Mouse (Mus musculus): Measurements from ENCODE around the gene BC052040. TPM values are rescaled to one million over a fixed set of nuclear protein-coding genes. Genes with fewer than 3 reads are reported as not detected.

Gene BC052040
- polyA plus RNA-seq, 1 experiment from 2014 or later = 11.5 TPM

GRCm38 (mm10) chr2:115724216-115724615 is 142.7 kb downstream of the BC052040 start:
- whole genome bisulfite sequencing = 67% methylated on average over 6 of the region's 6 CpGs

GRCm38 (mm10) chr2:115724726-115725125 is 143.2 kb downstream of the BC052040 start:
- no peak overlapping the region for H3K4me2 ChIP-seq
- peaks cover 6% of the 10 kb centered on the region; the same call in 1 of the 2 replicates for H3K36me3 ChIP-seq
- ATAC-seq (ENCODE audit: borderline replicate concordance, extremely low read depth, low FRiP score, low TSS enrichment) = no peak
- 71% methylated on average over 6 of the region's 6 CpGs for whole genome bisulfite sequencing
- no peak overlapping the region for H3K27ac ChIP-seq
- H3K9ac ChIP-seq = no peak overlapping the region
- peaks cover 7% of the 10 kb centered on the region; the same call in 1 of the 2 replicates for H3K4me1 ChIP-seq
- H3K9me3 ChIP-seq = peaks cover 3% of the 10 kb centered on the region; the same call in 1 of the 2 replicates
- no peak overlapping the region for H3K4me3 ChIP-seq
- H3K27me3 ChIP-seq = no peaks in the 10 kb centered on the region

More at GRCm38 (mm10) chr2:115724216-115724615, 142.7 kb downstream of the BC052040 start:
- Histone ChIP-seq H3K4me2 (no peak overlapping the region), H3K4me3 (no peak overlapping the region), H3K9me3 (peaks cover 3% of the 10 kb centered on the region; the same call in 1 of the 2 replicates), H3K36me3 (peaks cover 6% of the 10 kb centered on the region; the same call in 1 of the 2 replicates), H3K4me1 (peaks cover 7% of the 10 kb centered on the region; the same call in 1 of the 2 replicates), H3K27me3 (no peaks in the 10 kb centered on the region), H3K9ac (no peak overlapping the region), H3K27ac (no peak overlapping the region)
- no peak for ATAC-seq (ENCODE audit: borderline replicate concordance, extremely low read depth, low FRiP score, low TSS enrichment)

GRCm38 (mm10) chr2:115725503-115725902 is 144.0 kb downstream of the BC052040 start:
- no peak overlapping the region for H3K27ac ChIP-seq
- ATAC-seq (ENCODE audit: borderline replicate concordance, extremely low read depth, low FRiP score, low TSS enrichment) = no peak
- 73% methylated on average over 6 of the region's 6 CpGs for whole genome bisulfite sequencing
- peaks cover 7% of the 10 kb centered on the region; the same call in 1 of the 2 replicates for H3K4me1 ChIP-seq
- 0 out of 2 replicates have a peak, but pooled peaks cover under 1% of the 10 kb centered on the region for H3K9me3 ChIP-seq
- H3K9ac ChIP-seq = no peak overlapping the region
- H3K4me3 ChIP-seq = no peak overlapping the region
- peaks cover 4% of the 10 kb centered on the region; the same call in 1 of the 2 replicates for H3K36me3 ChIP-seq
- no peaks in the 10 kb centered on the region for H3K27me3 ChIP-seq
- H3K4me2 ChIP-seq = no peak overlapping the region

- no peak overlapping the region for H3K27ac ChIP-seq
- no peak for ATAC-seq (ENCODE audit: borderline replicate concordance, extremely low read depth, low FRiP score, low TSS enrichment)
- 49% methylated on average over 6 of the region's 6 CpGs for WGBS
- no peak overlapping the region for H3K4me3 ChIP-seq
- H3K9me3 ChIP-seq = no peaks in the 10 kb centered on the region
- no peaks in the 10 kb centered on the region for H3K36me3 ChIP-seq
- H3K4me1 ChIP-seq = peaks cover 7% of the 10 kb centered on the region; the same call in 1 of the 2 replicates
- H3K9ac ChIP-seq = no peak overlapping the region
- no peak overlapping the region for H3K4me2 ChIP-seq
- H3K27me3 ChIP-seq = no peaks in the 10 kb centered on the region
Observed at GRCm38 (mm10) chr2:115725926-115726325, 144.4 kb downstream of the BC052040 start.

GRCm38 (mm10) chr2:115726806-115727205 is 145.3 kb downstream of the BC052040 start:
- WGBS = 77% methylated on average over 5 of the region's 5 CpGs

GRCm38 (mm10) chr2:115728627-115729026 is 147.1 kb downstream of the BC052040 start:
- Histone ChIP-seq H3K9ac (no peak overlapping the region), H3K9me3 (no peaks in the 10 kb centered on the region), H3K27ac (no peak overlapping the region), H3K4me2 (no peak overlapping the region), H3K4me3 (no peak overlapping the region), H3K27me3 (no peaks in the 10 kb centered on the region), H3K36me3 (no peaks in the 10 kb centered on the region), H3K4me1 (peaks cover 7% of the 10 kb centered on the region; the same call in 1 of the 2 replicates)
- 76% methylated on average over 6 of the region's 6 CpGs for WGBS
- ATAC-seq (ENCODE audit: borderline replicate concordance, extremely low read depth, low FRiP score, low TSS enrichment) = no peak

More at GRCm38 (mm10) chr2:115726806-115727205, 145.3 kb downstream of the BC052040 start:
- H3K4me3 ChIP-seq = no peak overlapping the region
- H3K36me3 ChIP-seq = no peaks in the 10 kb centered on the region
- H3K27me3 ChIP-seq = no peaks in the 10 kb centered on the region
- no peaks in the 10 kb centered on the region for H3K9me3 ChIP-seq
- H3K4me2 ChIP-seq = no peak overlapping the region
- no peak for ATAC-seq (ENCODE audit: borderline replicate concordance, extremely low read depth, low FRiP score, low TSS enrichment)
- H3K27ac ChIP-seq = no peak overlapping the region
- H3K9ac ChIP-seq = no peak overlapping the region
- peaks cover 7% of the 10 kb centered on the region; the same call in 1 of the 2 replicates for H3K4me1 ChIP-seq

GRCm38 (mm10) chr2:115730502-115730901 is 149.0 kb downstream of the BC052040 start:
- no peaks in the 10 kb centered on the region for H3K36me3 ChIP-seq
- no peaks in the 10 kb centered on the region for H3K4me1 ChIP-seq
- no peaks in the 10 kb centered on the region for H3K27me3 ChIP-seq
- 50% methylated on average over 6 of the region's 6 CpGs for WGBS
- no peak overlapping the region for H3K27ac ChIP-seq
- no peak overlapping the region for H3K9ac ChIP-seq
- H3K9me3 ChIP-seq = no peaks in the 10 kb centered on the region
- no peak overlapping the region for H3K4me3 ChIP-seq
- no peak overlapping the region for H3K4me2 ChIP-seq
- ATAC-seq (ENCODE audit: borderline replicate concordance, extremely low read depth, low FRiP score, low TSS enrichment) = no peak

- H3K27me3 ChIP-seq = no peaks in the 10 kb centered on the region
- H3K4me1 ChIP-seq = no peaks in the 10 kb centered on the region
- no peaks in the 10 kb centered on the region for H3K9me3 ChIP-seq
- no peak for ATAC-seq (ENCODE audit: borderline replicate concordance, extremely low read depth, low FRiP score, low TSS enrichment)
- H3K36me3 ChIP-seq = no peaks in the 10 kb centered on the region
- H3K4me3 ChIP-seq = no peak overlapping the region
- no peak overlapping the region for H3K4me2 ChIP-seq
- H3K27ac ChIP-seq = no peak overlapping the region
- no peak overlapping the region for H3K9ac ChIP-seq
- 48% methylated on average over 3 of the region's 3 CpGs for WGBS
Observed at GRCm38 (mm10) chr2:115731171-115731570, 149.7 kb downstream of the BC052040 start.

GRCm38 (mm10) chr2:115732572-115732971 is 151.1 kb downstream of the BC052040 start:
- H3K4me3 ChIP-seq = no peak overlapping the region
- H3K27ac ChIP-seq = no peak overlapping the region
- ATAC-seq (ENCODE audit: borderline replicate concordance, extremely low read depth, low FRiP score, low TSS enrichment) = no peak
- H3K4me1 ChIP-seq = no peaks in the 10 kb centered on the region
- no peak overlapping the region for H3K9ac ChIP-seq
- no peaks in the 10 kb centered on the region for H3K9me3 ChIP-seq
- no peaks in the 10 kb centered on the region for H3K27me3 ChIP-seq
- H3K4me2 ChIP-seq = no peak overlapping the region
- 76% methylated on average over 4 of the region's 4 CpGs for WGBS
- H3K36me3 ChIP-seq = no peaks in the 10 kb centered on the region

- no peaks in the 10 kb centered on the region for H3K4me1 ChIP-seq
- no peaks in the 10 kb centered on the region for H3K9me3 ChIP-seq
- 78% methylated on average over 8 of the region's 8 CpGs for WGBS
- H3K27me3 ChIP-seq = no peaks in the 10 kb centered on the region
- H3K4me3 ChIP-seq = no peak overlapping the region
- ATAC-seq (ENCODE audit: borderline replicate concordance, extremely low read depth, low FRiP score, low TSS enrichment) = no peak
- no peak overlapping the region for H3K9ac ChIP-seq
- no peak overlapping the region for H3K4me2 ChIP-seq
- H3K36me3 ChIP-seq = no peaks in the 10 kb centered on the region
- H3K27ac ChIP-seq = no peak overlapping the region
Observed at GRCm38 (mm10) chr2:115733017-115733692, 151.6 kb downstream of the BC052040 start.

GRCm38 (mm10) chr2:115734850-115735249 is 153.3 kb downstream of the BC052040 start:
- H3K9me3 ChIP-seq = no peaks in the 10 kb centered on the region
- no peaks in the 10 kb centered on the region for H3K36me3 ChIP-seq
- no peaks in the 10 kb centered on the region for H3K4me1 ChIP-seq
- H3K27ac ChIP-seq = no peak overlapping the region
- H3K9ac ChIP-seq = no peak overlapping the region
- WGBS = 87% methylated on average over 6 of the region's 6 CpGs
- no peak overlapping the region for H3K4me3 ChIP-seq
- H3K27me3 ChIP-seq = no peaks in the 10 kb centered on the region
- H3K4me2 ChIP-seq = no peak overlapping the region
- no peak for ATAC-seq (ENCODE audit: borderline replicate concordance, extremely low read depth, low FRiP score, low TSS enrichment)

GRCm38 (mm10) chr2:115736416-115736815 is 154.9 kb downstream of the BC052040 start:
- no peaks in the 10 kb centered on the region for H3K36me3 ChIP-seq
- no peaks in the 10 kb centered on the region for H3K27me3 ChIP-seq
- no peaks in the 10 kb centered on the region for H3K4me1 ChIP-seq
- H3K27ac ChIP-seq = no peak overlapping the region
- H3K9ac ChIP-seq = no peak overlapping the region
- no peaks in the 10 kb centered on the region for H3K9me3 ChIP-seq
- H3K4me3 ChIP-seq = no peak overlapping the region
- 90% methylated on average over 3 of the region's 3 CpGs for WGBS
- no peak overlapping the region for H3K4me2 ChIP-seq
- no peak for ATAC-seq (ENCODE audit: borderline replicate concordance, extremely low read depth, low FRiP score, low TSS enrichment)

All from lung, embryonic 15.5 days (tissue).